Mouse (Mus musculus) left cerebral cortex, adult 18-20 months (tissue): ENCODE data around the gene Psmb4. TPM values are rescaled to one million over a fixed set of nuclear protein-coding genes. Genes with fewer than 3 reads are reported as not detected.

Experiments used
- total RNA-seq, 2 experiments: library from RNA; stranded (reverse); gene quantifications; 2 replicates each; pipeline ENCODE4 v1.2.3; 2021

Psmb4 gene
- total RNA-seq, 2 experiments from 2014 or later: 281 to 296 TPM

Other genes starting within 250 kb of the Psmb4 start
- gene Gm10972, start 243.8 kb downstream of the Psmb4 start, total RNA-seq: not detected
- 1 to 10 TPM; 2.5 to 2.8 TPM for gene Tuft1, start 228.1 kb downstream of the Psmb4 start, total RNA-seq
- 1 to 10 TPM; 1.6 to 3.1 TPM for gene Selenbp2, start 193.4 kb downstream of the Psmb4 start, total RNA-seq
- 1 to 10 TPM; 3.2 to 3.6 TPM for gene Cgn, start 100.5 kb downstream of the Psmb4 start, total RNA-seq
- 10 to 100 TPM; 53.4 to 54.2 TPM for gene Pogz, start 49.4 kb downstream of the Psmb4 start, total RNA-seq
- gene Selenbp1, start 46.1 kb upstream of the Psmb4 start, total RNA-seq: 10 to 100 TPM in 1 of 2 experiments, 1 to 10 TPM in 1; 9.9 to 10.5 TPM
- 10 to 100 TPM; 23.1 to 24.5 TPM for gene Rfx5, start 67.1 kb upstream of the Psmb4 start, total RNA-seq
- gene Pi4kb, start 87.8 kb upstream of the Psmb4 start, total RNA-seq: 10 to 100 TPM; 60.9 to 62.2 TPM
- gene Zfp687, start 128.5 kb upstream of the Psmb4 start, total RNA-seq: 10 to 100 TPM; 23.1 to 24.6 TPM
- 100 to 1,000 TPM; 165 to 171 TPM for gene Psmd4, start 155.7 kb upstream of the Psmb4 start, total RNA-seq
- 10 to 100 TPM; 53.1 to 61.1 TPM for gene Pip5k1a, start 220.0 kb upstream of the Psmb4 start, total RNA-seq
- 10 to 100 TPM; 41.7 to 44.4 TPM for gene Vps72, start 224.1 kb upstream of the Psmb4 start, total RNA-seq
- gene Tmod4, start 237.5 kb upstream of the Psmb4 start, total RNA-seq: under 1 TPM in 1 of 2 experiments, not detected in 1; 0.73 TPM
- gene Scnm1, start 247.1 kb upstream of the Psmb4 start, total RNA-seq: 10 to 100 TPM; 45.3 to 47.6 TPM
- 10 to 100 TPM; 15.8 to 17.1 TPM for gene Lysmd1, start 247.1 kb upstream of the Psmb4 start, total RNA-seq